Mouse (Mus musculus) C2C12 (cell line): ENCODE results near the gene Lpp. TPM values are rescaled to one million over a fixed set of nuclear protein-coding genes. Genes with fewer than 3 reads are reported as not detected.

Experiments
- H3K27me3 ChIP-seq: one replicate; pipeline ENCODE4 v1.6.1; 2011; ENCODE audit not compliant: control insufficient read depth, insufficient read depth, insufficient read length
- H3K36me3 ChIP-seq: one replicate; pipeline ENCODE4 v1.6.1; 2011; ENCODE audit not compliant: control insufficient read depth, insufficient read depth
- H3K4me3 ChIP-seq: one replicate; pipeline ENCODE4 v1.5.1; 2011; ENCODE audit warnings: mild to moderate bottlenecking, control low read depth; ENCODE audit not compliant: poor library complexity, insufficient read depth, severe bottlenecking
- H3K79me2 ChIP-seq: one replicate; pipeline ENCODE4 v1.6.1; 2011; ENCODE audit not compliant: control insufficient read depth, insufficient read depth
- H3K79me3 ChIP-seq: one replicate; pipeline ENCODE4 v1.6.1; 2011; ENCODE audit warnings: low read depth, control low read depth
- H3ac ChIP-seq: one replicate; pipeline ENCODE3; 2011; ENCODE audit warnings: low read depth; ENCODE audit not compliant: control insufficient read depth, insufficient read length
- CEBPB ChIP-seq: IDR thresholded peaks from one replicate; pipeline ENCODE4 v1.6.1; 2011; ENCODE audit warnings: low read depth, mild to moderate bottlenecking, control low read depth, moderate library complexity
- CTCF ChIP-seq: IDR thresholded peaks from one replicate; pipeline ENCODE4 v1.5.1; 2011; ENCODE audit not compliant: control insufficient read depth, insufficient read depth, insufficient read length
- FOSL1 ChIP-seq: IDR thresholded peaks from one replicate; pipeline ENCODE4 v1.8.0; 2011; ENCODE audit warnings: mild to moderate bottlenecking, low read length; ENCODE audit not compliant: poor library complexity, insufficient read depth, severe bottlenecking
- MAX ChIP-seq: IDR thresholded peaks from one replicate; pipeline ENCODE4 v1.6.1; 2011; ENCODE audit warnings: mild to moderate bottlenecking, control low read depth
- MYOD1 ChIP-seq: IDR thresholded peaks from one replicate; pipeline ENCODE4 v1.6.1; 2011; ENCODE audit warnings: low read depth; ENCODE audit not compliant: control insufficient read depth, insufficient read length
- MYOG ChIP-seq: IDR thresholded peaks from one replicate; pipeline ENCODE4 v1.6.1; 2011; ENCODE audit not compliant: control insufficient read depth, insufficient read length; ENCODE audit errors: extremely low read depth
- USF1 ChIP-seq: IDR thresholded peaks from one replicate; pipeline ENCODE4 v1.6.1; 2011; ENCODE audit warnings: low read depth, mild to moderate bottlenecking, control low read depth, moderate library complexity
- polyA plus RNA-seq: library from polyadenylated mRNA; unstranded; fragments of >200 nt; fragmentation: generic; extraction: Trizol; gene quantifications from one replicate; pipeline ENCODE4 v1.2.1, GENCODE M21; 2012; ENCODE audit warnings: missing spikeins

Gene Lpp
- polyA plus RNA-seq, 1 experiment = 9.6 TPM

DNA sequence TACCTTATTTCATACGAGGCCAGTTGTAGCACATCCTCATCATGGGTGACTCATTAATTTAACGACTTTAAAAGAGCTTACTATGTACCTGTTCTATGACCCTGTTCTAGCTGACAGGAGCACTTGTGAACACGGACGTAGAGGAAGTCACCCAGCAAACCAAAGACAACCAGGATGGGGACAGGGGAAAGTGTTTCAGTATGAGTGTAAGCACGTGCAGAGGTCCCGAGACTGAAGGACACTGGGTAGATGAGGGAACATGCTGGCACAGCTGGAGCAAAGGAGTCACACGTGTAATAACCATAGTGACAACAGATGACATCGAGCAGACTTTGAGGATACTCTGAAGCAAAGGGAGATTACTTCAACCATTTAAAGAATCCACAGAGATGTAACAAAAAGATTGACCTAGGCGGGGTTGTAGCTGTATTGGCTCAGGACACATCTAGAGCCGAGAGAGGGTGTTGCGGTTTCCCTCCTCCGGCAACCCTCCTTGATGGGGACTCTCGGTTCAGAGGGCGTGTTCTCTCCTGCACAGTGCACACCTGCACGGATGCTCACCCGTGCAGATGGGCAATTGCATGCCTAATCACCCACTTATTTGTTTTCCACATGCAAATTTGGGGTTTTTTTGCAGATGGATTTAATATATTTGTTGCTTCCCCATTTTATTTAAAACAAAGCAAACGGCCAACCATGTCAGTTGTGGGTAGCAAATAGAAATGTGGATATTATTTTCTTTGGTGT lies 74.4 kb downstream of the Lpp start:
- H3K79me2 ChIP-seq = peaks cover 96% of the 10 kb centered on the region
- H3K27me3 ChIP-seq = no peaks in the 10 kb centered on the region
- peaks cover 21% of the 10 kb centered on the region for H3K36me3 ChIP-seq
- H3K79me3 ChIP-seq = peaks cover 63% of the 10 kb centered on the region
- H3K4me3 ChIP-seq = no peak overlapping the region
- TF ChIP-seq MYOG (no peak), USF1 (no peak), MYOD1 (no peak), FOSL1 (no peak), CEBPB (no peak), MAX (no peak), CTCF (no peak)
- no peak overlapping the region for H3ac ChIP-seq

DNA sequence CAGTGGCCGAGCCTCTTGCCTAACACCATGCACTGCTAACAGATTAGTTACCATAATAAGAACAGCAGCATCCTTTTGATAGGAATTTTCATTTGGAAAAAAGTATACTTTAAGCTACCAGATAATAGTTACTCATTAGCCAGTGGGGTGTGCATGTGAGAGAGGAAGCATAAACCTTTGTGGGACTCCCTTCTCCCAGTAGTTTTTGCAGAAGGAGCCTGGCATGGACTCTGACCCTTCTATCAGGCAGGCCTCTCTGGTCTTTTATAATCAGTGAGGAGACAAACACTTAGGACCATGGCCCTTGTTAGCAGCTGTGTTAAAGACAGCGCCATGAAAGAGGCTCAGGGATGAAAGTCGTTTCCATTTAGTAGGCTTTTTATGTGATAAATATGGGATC lies 76.0 kb downstream of the Lpp start:
- Histone ChIP-seq H3K27me3 (no peaks in the 10 kb centered on the region), H3K79me3 (peaks cover 56% of the 10 kb centered on the region), H3K4me3 (no peak overlapping the region), H3ac (no peak overlapping the region), H3K36me3 (peaks cover 18% of the 10 kb centered on the region), H3K79me2 (peaks cover 93% of the 10 kb centered on the region)
- TF ChIP-seq CEBPB (no peak), FOSL1 (no peak), CTCF (no peak), MYOG (no peak), MYOD1 (no peak), USF1 (no peak)

DNA sequence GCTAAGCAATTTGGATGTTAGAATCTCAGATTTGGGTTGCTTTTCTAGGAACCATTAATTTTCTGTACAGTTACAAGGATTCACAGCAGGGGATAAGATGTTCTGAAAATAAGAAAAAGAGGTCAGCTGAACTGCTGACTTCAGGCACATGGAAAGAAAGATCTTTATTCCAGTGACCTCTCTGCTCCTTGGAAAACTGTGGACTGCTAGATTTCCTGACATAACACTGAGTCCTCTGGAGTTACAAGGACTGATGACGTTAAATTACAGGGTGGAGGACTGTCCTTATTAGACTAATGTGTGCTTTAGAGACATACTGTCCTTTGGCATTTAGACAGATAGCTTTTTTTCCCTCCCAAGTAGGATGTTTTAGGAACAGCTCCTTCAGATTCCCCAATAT lies 77.3 kb downstream of the Lpp start:
- H3K79me2 ChIP-seq = peaks cover 92% of the 10 kb centered on the region
- H3K36me3 ChIP-seq = peaks cover 18% of the 10 kb centered on the region
- peaks cover 54% of the 10 kb centered on the region for H3K79me3 ChIP-seq
- H3K4me3 ChIP-seq = no peak overlapping the region
- no peak overlapping the region for H3ac ChIP-seq
- no peaks in the 10 kb centered on the region for H3K27me3 ChIP-seq
- TF ChIP-seq CTCF = no peak
- no peak for TF ChIP-seq MYOG
- TF ChIP-seq CEBPB = no peak
- no peak for TF ChIP-seq USF1

DNA sequence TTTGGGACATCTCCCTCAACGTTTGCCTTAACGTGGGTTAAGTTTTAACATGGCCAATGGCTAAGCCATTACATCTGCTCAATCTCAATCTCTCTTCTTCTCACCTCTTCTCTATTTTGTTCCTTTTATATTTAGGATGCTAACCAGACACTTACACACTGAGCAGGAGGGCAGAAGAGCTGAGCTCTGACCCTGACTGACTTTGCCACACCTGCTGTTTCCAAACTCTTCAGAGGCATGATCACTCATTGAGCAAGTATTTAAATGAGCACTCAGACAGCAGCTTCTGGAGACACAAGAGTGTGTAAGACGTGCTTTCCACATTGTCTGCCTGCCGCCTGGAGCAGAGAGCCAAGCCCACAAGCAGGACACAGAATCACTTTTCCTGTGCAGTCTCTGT lies 77.7 kb downstream of the Lpp start:
- H3K27me3 ChIP-seq = no peaks in the 10 kb centered on the region
- H3K79me3 ChIP-seq = peaks cover 54% of the 10 kb centered on the region
- peaks cover 18% of the 10 kb centered on the region for H3K36me3 ChIP-seq
- H3ac ChIP-seq = no peak overlapping the region
- TF ChIP-seq MYOD1 (no peak), CEBPB (no peak), USF1 (no peak), MYOG (no peak), CTCF (no peak), FOSL1 (no peak)
- H3K79me2 ChIP-seq = peaks cover 92% of the 10 kb centered on the region
- H3K4me3 ChIP-seq = no peak overlapping the region

DNA sequence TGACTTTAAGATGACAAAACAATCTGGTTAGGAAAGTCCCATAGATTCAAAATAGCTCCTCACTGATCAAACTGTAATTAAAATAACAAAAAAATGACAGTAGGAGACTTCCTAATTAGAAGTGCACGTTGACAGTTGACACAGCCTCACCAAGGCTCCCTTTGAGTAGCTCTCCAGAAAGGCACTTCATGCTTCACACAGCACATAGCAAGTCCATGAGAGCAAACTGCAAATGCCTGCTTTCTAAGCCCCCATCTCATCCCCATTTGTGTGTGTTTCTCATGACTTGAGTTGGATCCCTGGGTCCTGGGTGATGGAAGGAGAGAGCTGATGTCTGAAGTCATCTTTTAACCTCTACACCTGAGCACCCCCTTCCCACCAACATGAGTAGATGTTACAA lies 78.5 kb downstream of the Lpp start:
- peaks cover 55% of the 10 kb centered on the region for H3K79me3 ChIP-seq
- H3K79me2 ChIP-seq = peaks cover 92% of the 10 kb centered on the region
- no peak overlapping the region for H3K4me3 ChIP-seq
- peaks cover 18% of the 10 kb centered on the region for H3K36me3 ChIP-seq
- TF ChIP-seq FOSL1 (no peak), CTCF (no peak), CEBPB (no peak), MYOD1 (no peak), MAX (no peak), USF1 (no peak), MYOG (no peak)
- H3K27me3 ChIP-seq = no peaks in the 10 kb centered on the region
- H3ac ChIP-seq = no peak overlapping the region
